Mouse (Mus musculus): ENCODE results near the gene Slc30a3. TPM values are rescaled to one million over a fixed set of nuclear protein-coding genes. Genes with fewer than 3 reads are reported as not detected.

The Slc30a3 gene
- polyA plus RNA-seq, 1 experiment from 2014 or later, result 18.0 TPM

DNA sequence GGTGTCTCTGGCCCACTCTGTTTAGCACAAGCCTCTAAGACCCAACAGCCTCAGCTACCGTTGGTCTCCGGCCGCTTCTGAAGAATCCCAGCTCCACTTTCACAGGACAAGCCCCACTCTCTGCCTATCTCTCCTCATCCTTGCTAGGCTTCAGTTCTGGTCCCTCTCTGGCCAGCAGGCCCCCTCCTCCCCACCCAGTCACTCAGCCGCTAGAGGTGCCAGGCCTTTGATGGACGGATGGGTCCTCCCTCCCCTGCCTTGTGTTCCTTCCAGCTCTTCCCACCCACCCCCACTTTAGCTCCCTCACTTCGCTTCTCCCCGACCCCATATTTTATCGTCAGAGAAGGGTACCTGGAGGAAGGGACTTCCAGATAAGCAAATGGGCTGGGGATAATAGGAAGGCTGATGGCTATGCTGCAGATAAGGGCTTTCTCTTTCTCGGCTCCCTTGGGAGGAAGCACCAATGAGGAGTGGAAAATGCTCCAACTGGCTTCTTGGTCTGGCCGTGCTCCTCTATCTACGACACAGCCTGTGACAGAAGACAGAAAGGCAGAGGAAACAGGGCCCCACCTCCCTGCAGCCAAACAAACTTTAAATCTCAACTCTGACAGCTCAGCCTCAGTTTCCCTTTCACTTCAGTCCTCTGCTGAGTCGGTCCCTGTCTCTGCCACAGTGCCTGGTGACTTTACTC is 25.0 kb downstream of the Slc30a3 start:
- Histone ChIP-seq H3K27ac (ENCODE audit: low read length) (peak overlapping the region; percentile 18; the same call in 1 of the 2 replicates), H3K9me3 (replicated peaks; ENCODE audit: control insufficient read depth, low read length, poor library complexity, severe bottlenecking) (no peaks in the 10 kb centered on the region), H3K4me3 (ENCODE audit: low read depth, low read length) (no peak overlapping the region), H3K4me1 (ENCODE audit: control insufficient read depth, insufficient read depth, low read length) (peaks cover 2% of the 10 kb centered on the region), H3K36me3 (ENCODE audit: control insufficient read depth, insufficient read depth, low read length) (no peaks in the 10 kb centered on the region), H3K4me2 (ENCODE audit: low read length) (no peak overlapping the region), H3K27me3 (ENCODE audit: control insufficient read depth, insufficient read depth, low read depth, low read length) (no peaks in the 10 kb centered on the region), H3K9ac (ENCODE audit: low read depth, low read length) (no peak overlapping the region)
- ATAC-seq, result 0 out of 2 replicates have a peak, but pooled peaks have one; percentile 16
- 35% methylated on average over 12 of the region's 12 CpGs for WGBS

DNA sequence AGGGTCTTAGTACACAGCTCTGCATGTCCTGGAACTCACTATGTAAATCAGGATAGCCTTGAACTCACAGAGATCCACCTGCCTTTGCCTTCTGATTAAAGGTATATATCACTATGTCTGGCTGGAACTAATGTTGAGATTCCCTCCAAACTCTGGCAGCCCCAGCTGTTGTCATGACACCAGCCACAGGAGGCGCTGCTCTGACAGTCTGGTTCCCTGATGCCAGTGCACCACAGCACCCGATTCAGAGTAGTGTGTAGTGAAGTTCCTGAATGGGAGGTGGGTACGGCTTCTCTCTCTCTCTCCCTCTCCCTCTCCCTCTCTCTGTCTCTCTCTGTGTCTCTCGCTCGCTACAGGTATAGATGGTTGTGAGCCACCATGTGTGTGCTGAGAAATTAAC is 25.7 kb downstream of the Slc30a3 start:
- no peak overlapping the region for H3K9ac ChIP-seq (ENCODE audit: low read depth, low read length)
- 0 out of 2 replicates have a peak, but pooled peaks have one; percentile 22 for ATAC-seq
- 11% methylated on average over 5 of the region's 5 CpGs for WGBS
- no peak overlapping the region for H3K27ac ChIP-seq (ENCODE audit: low read length)
- H3K4me2 ChIP-seq (ENCODE audit: low read length), result no peak overlapping the region
- H3K36me3 ChIP-seq (ENCODE audit: control insufficient read depth, insufficient read depth, low read length), result no peaks in the 10 kb centered on the region
- H3K4me3 ChIP-seq (ENCODE audit: low read depth, low read length), result no peak overlapping the region
- H3K27me3 ChIP-seq (ENCODE audit: control insufficient read depth, insufficient read depth, low read depth, low read length), result no peaks in the 10 kb centered on the region
- H3K4me1 ChIP-seq (ENCODE audit: control insufficient read depth, insufficient read depth, low read length), result peaks cover 2% of the 10 kb centered on the region
- H3K9me3 ChIP-seq (replicated peaks; ENCODE audit: control insufficient read depth, low read length, poor library complexity, severe bottlenecking), result no peaks in the 10 kb centered on the region

DNA sequence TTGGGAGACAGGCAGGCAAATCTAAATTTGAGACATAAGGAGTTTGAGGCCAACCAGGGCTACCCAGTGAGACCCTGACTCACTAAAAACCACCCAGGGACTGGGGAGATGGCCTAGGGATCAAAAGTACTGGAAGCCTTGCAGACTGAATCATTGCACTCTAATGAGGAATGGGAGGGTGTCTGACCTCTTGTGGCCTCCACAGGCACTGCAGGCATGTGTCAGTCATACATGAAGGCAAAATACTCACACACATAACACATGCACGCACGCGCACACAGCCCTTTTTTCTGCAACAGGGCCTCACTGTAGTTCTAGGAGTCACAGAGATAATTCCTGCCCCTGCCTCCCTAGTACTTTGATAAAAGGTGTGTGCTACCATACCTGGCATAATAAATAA is 26.7 kb downstream of the Slc30a3 start:
- H3K27ac ChIP-seq (ENCODE audit: low read length), result no peak overlapping the region
- H3K4me2 ChIP-seq (ENCODE audit: low read length), result no peak overlapping the region
- H3K4me1 ChIP-seq (ENCODE audit: control insufficient read depth, insufficient read depth, low read length), result peaks cover 2% of the 10 kb centered on the region
- H3K4me3 ChIP-seq (ENCODE audit: low read depth, low read length), result no peak overlapping the region
- no peaks in the 10 kb centered on the region for H3K9me3 ChIP-seq (replicated peaks; ENCODE audit: control insufficient read depth, low read length, poor library complexity, severe bottlenecking)
- 75% methylated on average over 3 of the region's 3 CpGs for WGBS
- no peak for ATAC-seq
- no peak overlapping the region for H3K9ac ChIP-seq (ENCODE audit: low read depth, low read length)
- no peaks in the 10 kb centered on the region for H3K27me3 ChIP-seq (ENCODE audit: control insufficient read depth, insufficient read depth, low read depth, low read length)
- 0 out of 2 replicates have a peak, but pooled peaks cover 2% of the 10 kb centered on the region for H3K36me3 ChIP-seq (ENCODE audit: control insufficient read depth, insufficient read depth, low read length)

DNA sequence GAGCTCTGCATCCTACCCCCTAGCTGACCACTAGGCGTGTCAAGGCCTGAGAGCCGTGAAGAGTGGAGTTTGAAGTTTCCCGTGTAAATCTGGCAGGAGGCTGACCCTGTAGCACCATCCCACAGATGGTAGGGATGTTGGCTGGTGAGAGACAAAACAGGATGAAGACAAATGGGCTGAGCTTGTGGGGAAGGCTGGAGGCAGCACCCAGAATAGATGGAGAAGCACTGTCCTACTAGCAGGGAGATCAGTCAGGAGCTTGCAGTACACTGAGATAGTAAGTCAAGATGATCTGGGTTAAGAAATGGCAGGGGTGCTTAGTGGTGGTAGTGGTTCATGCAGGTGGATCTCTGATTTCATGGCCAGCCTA is 27.3 kb downstream of the Slc30a3 start:
- no peak for ATAC-seq
- H3K4me1 ChIP-seq (ENCODE audit: control insufficient read depth, insufficient read depth, low read length), result peaks cover 2% of the 10 kb centered on the region
- WGBS, result 74% methylated on average over 3 of the region's 3 CpGs
- peaks cover 5% of the 10 kb centered on the region; the same call in 1 of the 2 replicates for H3K36me3 ChIP-seq (ENCODE audit: control insufficient read depth, insufficient read depth, low read length)
- H3K27ac ChIP-seq (ENCODE audit: low read length), result no peak overlapping the region
- no peak overlapping the region for H3K4me3 ChIP-seq (ENCODE audit: low read depth, low read length)
- H3K4me2 ChIP-seq (ENCODE audit: low read length), result no peak overlapping the region
- H3K27me3 ChIP-seq (ENCODE audit: control insufficient read depth, insufficient read depth, low read depth, low read length), result no peaks in the 10 kb centered on the region
- H3K9me3 ChIP-seq (replicated peaks; ENCODE audit: control insufficient read depth, low read length, poor library complexity, severe bottlenecking), result no peaks in the 10 kb centered on the region
- no peak overlapping the region for H3K9ac ChIP-seq (ENCODE audit: low read depth, low read length)

DNA sequence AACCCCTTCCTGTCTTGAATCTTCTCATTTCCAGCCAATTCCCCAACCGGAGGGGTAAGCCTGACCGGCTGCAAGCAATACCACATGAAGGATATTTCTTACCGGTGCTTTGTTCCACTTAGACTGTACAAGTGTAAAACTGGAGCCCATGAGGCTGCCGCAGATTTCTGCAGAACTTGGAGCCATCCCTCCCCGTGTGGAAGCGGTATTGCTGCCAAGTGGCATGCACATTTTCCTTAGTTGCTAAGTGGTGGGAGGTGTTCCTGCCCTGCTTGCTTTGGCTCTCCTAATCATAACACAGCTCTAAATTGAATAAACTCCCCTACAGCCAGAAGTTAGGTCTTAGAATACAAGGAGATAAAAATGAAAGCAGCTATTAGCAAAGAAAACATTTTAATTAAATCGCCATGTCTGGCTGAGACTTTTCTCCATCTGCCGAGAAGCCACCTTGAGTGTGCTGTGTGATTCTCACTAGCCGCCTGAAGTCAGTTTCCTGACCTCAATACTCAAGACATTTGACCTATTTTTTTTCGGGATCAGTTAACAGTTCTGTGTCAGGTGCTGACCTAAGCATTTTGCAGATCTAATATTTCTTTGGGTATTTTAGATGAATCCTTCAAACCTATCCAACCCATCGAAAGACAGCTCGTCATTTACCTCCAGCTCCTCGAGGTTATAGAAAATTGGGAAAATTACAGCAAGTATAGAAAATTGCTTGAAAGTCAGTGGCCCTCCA is 27.8 kb downstream of the Slc30a3 start:
- no peak for ATAC-seq
- Histone ChIP-seq H3K36me3 (ENCODE audit: control insufficient read depth, insufficient read depth, low read length) (peaks cover 10% of the 10 kb centered on the region), H3K27me3 (ENCODE audit: control insufficient read depth, insufficient read depth, low read depth, low read length) (no peaks in the 10 kb centered on the region), H3K4me2 (ENCODE audit: low read length) (no peak overlapping the region), H3K9ac (ENCODE audit: low read depth, low read length) (no peak overlapping the region), H3K4me1 (ENCODE audit: control insufficient read depth, insufficient read depth, low read length) (peaks cover 2% of the 10 kb centered on the region), H3K27ac (ENCODE audit: low read length) (no peak overlapping the region), H3K4me3 (ENCODE audit: low read depth, low read length) (no peak overlapping the region), H3K9me3 (replicated peaks; ENCODE audit: control insufficient read depth, low read length, poor library complexity, severe bottlenecking) (no peaks in the 10 kb centered on the region)
- 86% methylated on average over 13 of the region's 13 CpGs for WGBS

DNA sequence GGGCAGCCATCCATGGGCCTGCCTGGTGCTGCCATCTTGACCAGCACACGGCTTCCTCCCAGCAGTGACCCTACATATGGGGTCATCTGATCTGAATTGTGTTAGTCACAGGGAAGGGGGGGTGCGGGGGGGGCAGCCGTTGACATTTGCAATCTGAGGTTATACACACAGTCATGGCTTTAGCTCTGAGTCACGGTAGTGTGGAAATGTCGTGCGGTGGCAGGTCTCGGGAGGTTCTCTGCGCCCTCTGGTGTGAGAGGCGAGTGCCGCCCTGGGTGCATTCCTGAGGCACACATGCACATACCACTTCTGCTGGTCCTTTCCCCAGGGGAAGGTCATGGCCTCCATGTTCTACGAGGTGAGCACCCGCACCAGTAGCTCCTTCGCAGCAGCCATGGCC is 31.7 kb downstream of the Slc30a3 start:
- H3K9me3 ChIP-seq (replicated peaks; ENCODE audit: control insufficient read depth, low read length, poor library complexity, severe bottlenecking), result no peaks in the 10 kb centered on the region
- no peak overlapping the region for H3K27ac ChIP-seq (ENCODE audit: low read length)
- H3K36me3 ChIP-seq (ENCODE audit: control insufficient read depth, insufficient read depth, low read length), result peaks cover 40% of the 10 kb centered on the region
- no peak overlapping the region for H3K4me3 ChIP-seq (ENCODE audit: low read depth, low read length)
- no peaks in the 10 kb centered on the region for H3K27me3 ChIP-seq (ENCODE audit: control insufficient read depth, insufficient read depth, low read depth, low read length)
- 91% methylated on average over 13 of the region's 13 CpGs for WGBS
- H3K4me1 ChIP-seq (ENCODE audit: control insufficient read depth, insufficient read depth, low read length), result no peaks in the 10 kb centered on the region
- no peak overlapping the region for H3K4me2 ChIP-seq (ENCODE audit: low read length)
- ATAC-seq, result no peak
- no peak overlapping the region for H3K9ac ChIP-seq (ENCODE audit: low read depth, low read length)

DNA sequence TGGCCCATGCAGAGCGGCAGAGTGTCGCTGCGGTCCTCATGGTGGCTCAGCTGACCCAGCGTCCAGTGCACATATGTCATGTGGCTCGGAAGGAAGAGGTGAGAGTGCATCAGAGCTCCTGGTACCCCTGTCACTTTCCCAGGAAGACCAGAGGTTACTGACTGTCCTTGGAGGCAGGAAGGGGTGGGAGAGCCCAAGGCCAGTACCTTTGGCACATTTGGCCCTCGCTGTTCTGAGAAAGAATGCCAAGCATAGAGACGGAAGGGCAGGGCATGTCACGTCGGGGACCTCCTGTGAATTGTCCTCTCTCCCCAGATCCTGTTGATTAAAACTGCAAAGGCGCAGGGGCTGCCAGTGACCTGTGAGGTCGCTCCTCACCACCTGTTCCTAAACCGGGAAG is 34.9 kb downstream of the Slc30a3 start:
- Histone ChIP-seq H3K36me3 (ENCODE audit: control insufficient read depth, insufficient read depth, low read length) (peaks cover 56% of the 10 kb centered on the region), H3K9ac (ENCODE audit: low read depth, low read length) (no peak overlapping the region), H3K9me3 (replicated peaks; ENCODE audit: control insufficient read depth, low read length, poor library complexity, severe bottlenecking) (no peaks in the 10 kb centered on the region), H3K4me3 (ENCODE audit: low read depth, low read length) (no peak overlapping the region), H3K4me1 (ENCODE audit: control insufficient read depth, insufficient read depth, low read length) (no peaks in the 10 kb centered on the region), H3K27me3 (ENCODE audit: control insufficient read depth, insufficient read depth, low read depth, low read length) (no peaks in the 10 kb centered on the region), H3K27ac (ENCODE audit: low read length) (no peak overlapping the region), H3K4me2 (ENCODE audit: low read length) (no peak overlapping the region)
- no peak for ATAC-seq
- 94% methylated on average over 12 of the region's 12 CpGs for WGBS

DNA sequence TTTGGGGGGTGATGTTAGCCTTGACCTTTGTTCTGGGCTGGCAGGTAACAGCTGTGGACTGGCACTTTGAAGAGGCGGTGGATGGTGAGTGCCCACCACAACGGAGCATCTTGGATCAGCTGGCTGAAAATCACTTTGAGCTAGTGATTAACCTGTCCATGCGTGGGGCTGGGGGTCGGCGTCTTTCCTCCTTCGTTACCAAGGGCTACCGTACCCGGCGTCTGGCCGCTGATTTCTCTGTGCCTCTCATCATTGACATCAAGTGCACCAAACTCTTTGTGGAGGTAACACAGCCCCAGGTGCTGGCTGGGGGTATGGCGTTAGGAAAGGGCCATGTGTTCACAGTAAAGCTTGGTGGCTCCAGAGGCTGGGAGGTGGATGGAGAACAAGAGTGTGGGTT is 36.2 kb downstream of the Slc30a3 start:
- Histone ChIP-seq H3K4me1 (ENCODE audit: control insufficient read depth, insufficient read depth, low read length) (no peaks in the 10 kb centered on the region), H3K4me3 (ENCODE audit: low read depth, low read length) (no peak overlapping the region), H3K27ac (ENCODE audit: low read length) (no peak overlapping the region), H3K9me3 (replicated peaks; ENCODE audit: control insufficient read depth, low read length, poor library complexity, severe bottlenecking) (no peaks in the 10 kb centered on the region), H3K9ac (ENCODE audit: low read depth, low read length) (no peak overlapping the region), H3K36me3 (ENCODE audit: control insufficient read depth, insufficient read depth, low read length) (peaks cover 64% of the 10 kb centered on the region), H3K4me2 (ENCODE audit: low read length) (no peak overlapping the region), H3K27me3 (ENCODE audit: control insufficient read depth, insufficient read depth, low read depth, low read length) (no peaks in the 10 kb centered on the region)
- no peak for ATAC-seq
- WGBS, result 94% methylated on average over 11 of the region's 11 CpGs

DNA sequence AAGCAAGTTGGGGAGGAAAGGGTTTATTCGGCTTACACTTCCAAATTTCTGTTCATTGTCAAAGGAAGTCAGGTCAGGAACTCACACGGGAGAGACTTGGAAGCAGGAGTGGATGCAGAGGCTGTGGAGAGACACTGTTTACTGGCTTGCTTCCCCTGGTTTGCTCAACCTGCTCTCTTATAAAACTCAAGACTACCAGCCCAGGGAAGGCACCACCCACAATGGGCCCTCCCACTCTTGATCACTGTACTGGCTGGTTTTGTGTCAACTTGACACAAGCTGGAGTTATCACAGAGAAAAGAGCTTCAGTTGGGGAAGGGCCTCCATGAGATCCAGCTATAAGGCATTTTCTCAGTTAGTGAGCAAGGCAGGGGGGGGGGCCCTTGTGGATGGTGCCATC is 37.0 kb downstream of the Slc30a3 start:
- no peak overlapping the region for H3K27ac ChIP-seq (ENCODE audit: low read length)
- no peaks in the 10 kb centered on the region for H3K4me1 ChIP-seq (ENCODE audit: control insufficient read depth, insufficient read depth, low read length)
- no peak overlapping the region for H3K9ac ChIP-seq (ENCODE audit: low read depth, low read length)
- no peaks in the 10 kb centered on the region for H3K27me3 ChIP-seq (ENCODE audit: control insufficient read depth, insufficient read depth, low read depth, low read length)
- H3K9me3 ChIP-seq (replicated peaks; ENCODE audit: control insufficient read depth, low read length, poor library complexity, severe bottlenecking), result no peaks in the 10 kb centered on the region
- H3K4me2 ChIP-seq (ENCODE audit: low read length), result no peak overlapping the region
- ATAC-seq, result no peak
- peaks cover 64% of the 10 kb centered on the region for H3K36me3 ChIP-seq (ENCODE audit: control insufficient read depth, insufficient read depth, low read length)
- WGBS, result 96% methylated on average over 2 of the region's 2 CpGs
- no peak overlapping the region for H3K4me3 ChIP-seq (ENCODE audit: low read depth, low read length)

All from midbrain, embryonic 16.5 days (tissue).